11 mouse cellular contexts compared by ENCODE assay signal in genomic region chr16:96235366-96235970, GRCm38 (mm10). TPM values are rescaled to one million over a fixed set of nuclear protein-coding genes. Genes with fewer than 3 reads are reported as not detected.
DNase-seq lines count a peak whose midpoint lies in the region; ATAC-seq and TF ChIP-seq lines count a peak whose summit lies in the region.
"Had no signal": no experiment of that assay in that cellular context is flagged by ENCODE, and none has a peak within 500 bp of the region (broad histone marks: within the 10 kb centered on the region; RNA-seq: fewer than 3 reads in every experiment).

TSS of gene B3galt5 (plus strand) at chr16:96235801.

- no peak within 1 kb of the TSS for H3K27ac ChIP-seq in heart, embryonic 10.5 days
- no peak within 1 kb of the TSS for H3K27ac ChIP-seq in heart, embryonic 12.5 days (ENCODE audit: poor library complexity, severe bottlenecking)
- H3K27ac ChIP-seq in hindbrain, embryonic 10.5 days: peak within 1 kb of the TSS; percentile 56; the same call in 1 of the 2 replicates
- peak within 1 kb of the TSS; percentile 67 for H3K27ac ChIP-seq in limb, embryonic 14.5 days (replicated peaks; ENCODE audit: low read depth, low read length)
- H3K27ac ChIP-seq in heart, embryonic 11.5 days (ENCODE audit: low read depth, low read length): no peak within 1 kb of the TSS

- no peak for ATAC-seq in heart, embryonic 12.5 days (ENCODE audit: insufficient number of reproducible peaks, low FRiP score)
- ATAC-seq in limb, embryonic 14.5 days (ENCODE audit: low FRiP score, low read depth): no peak
- ATAC-seq in heart, embryonic 11.5 days (replicated peaks; ENCODE audit: insufficient number of reproducible peaks, low FRiP score, low TSS enrichment): no peak

- no peaks in the 10 kb centered on the region for H3K4me1 ChIP-seq in heart, embryonic 10.5 days
- H3K4me1 ChIP-seq in heart, embryonic 12.5 days (replicated peaks): no peaks in the 10 kb centered on the region
- peaks cover 6% of the 10 kb centered on the region; the same call in 1 of the 2 replicates for H3K4me1 ChIP-seq in hindbrain, embryonic 10.5 days (replicated peaks)
- H3K4me1 ChIP-seq in limb, embryonic 14.5 days (ENCODE audit: control insufficient read depth, insufficient read depth, low read length): no peaks in the 10 kb centered on the region
- no peaks in the 10 kb centered on the region for H3K4me1 ChIP-seq in heart, embryonic 11.5 days (ENCODE audit: control insufficient read depth, insufficient read depth, low read length)

- no peaks in the 10 kb centered on the region for H3K27me3 ChIP-seq in heart, embryonic 10.5 days (ENCODE audit: insufficient read depth, poor library complexity, severe bottlenecking)
- H3K27me3 ChIP-seq in heart, embryonic 12.5 days (replicated peaks): no peaks in the 10 kb centered on the region
- H3K27me3 ChIP-seq in hindbrain, embryonic 10.5 days (ENCODE audit: insufficient read depth, poor library complexity, severe bottlenecking): no peaks in the 10 kb centered on the region
- no peaks in the 10 kb centered on the region for H3K27me3 ChIP-seq in limb, embryonic 14.5 days (ENCODE audit: control insufficient read depth, insufficient read depth, low read length)
- no peaks in the 10 kb centered on the region for H3K27me3 ChIP-seq in heart, embryonic 11.5 days (ENCODE audit: control insufficient read depth, insufficient read depth, low read length)

- no peak for TF ChIP-seq POLR2A in brain, embryonic 14.5 days (IDR thresholded peaks at IDR 0.05; ENCODE audit: borderline replicate concordance, extremely low read depth, insufficient read depth, insufficient read length, poor library complexity, severe bottlenecking)
- TF ChIP-seq POLR2A in limb, embryonic 14.5 days (IDR thresholded peaks at IDR 0.05; ENCODE audit: borderline replicate concordance, extremely low read depth, insufficient read depth, insufficient read length): no peak

- no peaks in the 10 kb centered on the region for H3K9me3 ChIP-seq in heart, embryonic 10.5 days
- no peaks in the 10 kb centered on the region for H3K9me3 ChIP-seq in heart, embryonic 12.5 days (replicated peaks)
- H3K9me3 ChIP-seq in hindbrain, embryonic 10.5 days: no peaks in the 10 kb centered on the region
- no peaks in the 10 kb centered on the region for H3K9me3 ChIP-seq in limb, embryonic 14.5 days (ENCODE audit: control insufficient read depth, low read length)
- H3K9me3 ChIP-seq in heart, embryonic 11.5 days (replicated peaks; ENCODE audit: control insufficient read depth, low read length): no peaks in the 10 kb centered on the region

- no peaks in the 10 kb centered on the region for H3K36me3 ChIP-seq in heart, embryonic 10.5 days
- H3K36me3 ChIP-seq in heart, embryonic 12.5 days: no peaks in the 10 kb centered on the region
- no peaks in the 10 kb centered on the region for H3K36me3 ChIP-seq in hindbrain, embryonic 10.5 days
- no peaks in the 10 kb centered on the region for H3K36me3 ChIP-seq in limb, embryonic 14.5 days (ENCODE audit: control insufficient read depth, insufficient read depth, low read length)
- H3K36me3 ChIP-seq in heart, embryonic 11.5 days (ENCODE audit: control insufficient read depth, insufficient read depth, low read length): no peaks in the 10 kb centered on the region

- no peak within 1 kb of the TSS for H3K9ac ChIP-seq in heart, embryonic 12.5 days
- no peak within 1 kb of the TSS for H3K9ac ChIP-seq in limb, embryonic 14.5 days (ENCODE audit: low read depth, low read length, severe bottlenecking)
- H3K9ac ChIP-seq in heart, embryonic 11.5 days (ENCODE audit: low read depth, low read length): no peak within 1 kb of the TSS

- no peak for TF ChIP-seq CTCF in brain, embryonic 14.5 days (IDR thresholded peaks at IDR 0.05; ENCODE audit: borderline replicate concordance, extremely low read depth, insufficient read depth, insufficient read length)

- H3K4me3 ChIP-seq in heart, embryonic 10.5 days: no peak within 1 kb of the TSS
- no peak within 1 kb of the TSS for H3K4me3 ChIP-seq in heart, embryonic 12.5 days
- no peak within 1 kb of the TSS for H3K4me3 ChIP-seq in hindbrain, embryonic 10.5 days
- H3K4me3 ChIP-seq in limb, embryonic 14.5 days (replicated peaks; ENCODE audit: low read length): no peak within 1 kb of the TSS
- no peak within 1 kb of the TSS for H3K4me3 ChIP-seq in heart, embryonic 11.5 days (ENCODE audit: low read depth, low read length)
- H3K4me3 ChIP-seq: erythroblast, embryonic 14.5 days had no signal

- DNase-seq in heart, embryonic 10.5 days (ENCODE audit: low spot score): peak; percentile 61
- DNase-seq in brain, embryonic 14.5 days (ENCODE audit: low read depth): peak; percentile 66
- DNase-seq in hindbrain, embryonic 10.5 days (ENCODE audit: low spot score): peak; percentile 12
- peak; percentile 16 for DNase-seq in limb, embryonic 14.5 days (ENCODE audit: low spot score)
- DNase-seq in thymus, postnatal 0 days (ENCODE audit: low spot score): no peak
- no peak for DNase-seq in kidney, adult 11 months
- DNase-seq: adrenal gland, postnatal 10 days; kidney, adult 2 months had no signal

- WGBS in heart, embryonic 10.5 days: 78% methylated on average over 17 of the region's 17 CpGs
- 76% methylated on average over 17 of the region's 17 CpGs for WGBS in heart, embryonic 12.5 days
- 69% methylated on average over 17 of the region's 17 CpGs for WGBS in hindbrain, embryonic 10.5 days
- WGBS in limb, embryonic 14.5 days: 64% methylated on average over 17 of the region's 17 CpGs
- WGBS in heart, embryonic 11.5 days (ENCODE audit: insufficient replicate concordance): 75% methylated on average over 17 of the region's 17 CpGs

- no peak within 1 kb of the TSS for H3K4me2 ChIP-seq in heart, embryonic 12.5 days
- peak within 1 kb of the TSS; percentile 39 for H3K4me2 ChIP-seq in limb, embryonic 14.5 days (replicated peaks; ENCODE audit: low read depth, low read length, severe bottlenecking)
- H3K4me2 ChIP-seq in heart, embryonic 11.5 days: no peak within 1 kb of the TSS

RNA-seq across cellular contexts. Expression of gene B3galt5, which starts in this region (rescaled TPM):
- polyA plus RNA-seq in heart, embryonic 10.5 days (2016; fragmentation: Nextera tagmentation; extraction: Ambion mirVana): 0.04 TPM in 1 of 2 replicates, not detected in the other
- 0.05 TPM in 1 of 2 replicates, not detected in the other for polyA plus RNA-seq in heart, embryonic 12.5 days (2016; fragmentation: Nextera tagmentation; extraction: Ambion mirVana)
- polyA plus RNA-seq in brain, embryonic 14.5 days (2012; rRNA removed): 1.4 and 2.8 TPM in 2 replicates
- 0.60 and 0.63 TPM in 2 replicates for polyA plus RNA-seq in hindbrain, embryonic 10.5 days (2016; fragmentation: Nextera tagmentation; extraction: Ambion mirVana)
- polyA plus RNA-seq in limb, embryonic 14.5 days (2012; rRNA removed): 0.28 and 0.38 TPM in 2 replicates
- polyA plus RNA-seq in limb, embryonic 14.5 days (2014; fragmentation: Nextera tagmentation; extraction: Ambion mirVana): 0.21 and 0.23 TPM in 2 replicates
- polyA plus RNA-seq in thymus, postnatal 0 days (2015; fragmentation: Nextera tagmentation; extraction: Ambion mirVana): 3.4 and 4.3 TPM in 2 replicates
- polyA plus RNA-seq in heart, embryonic 11.5 days (2014; fragmentation: Nextera tagmentation; extraction: Ambion mirVana): 0.03 TPM in 1 of 2 replicates, not detected in the other
- polyA plus RNA-seq: erythroblast, embryonic 14.5 days had no signal

Comparison
In these comparisons a context has a peak if more than half of its experiments do, and no peak if none do; other contexts are left out.
1. Peak in DNase-seq in heart, embryonic 10.5 days; RNA of the gene not detected or under 1 TPM.
2. Peak in DNase-seq and H3K27ac ChIP-seq in hindbrain, embryonic 10.5 days; RNA of the gene not detected or under 1 TPM.
3. Peak in DNase-seq, H3K27ac ChIP-seq and H3K4me2 ChIP-seq in limb, embryonic 14.5 days; RNA of the gene not detected or under 1 TPM.